Mouse (Mus musculus): ENCODE measurements at regions not wholly inside any gene's neighbourhood (a gene's known extent, or its start where the extent isn't known, plus 50 kb on each side); places are given as distances from the start of the nearest gene placed in this dataset.

- TF ChIP-seq CTCF (IDR thresholded peaks at IDR 0.05; ENCODE audit: control insufficient read depth, insufficient read depth, insufficient read length): peak; percentile 8
- no peak for TF ChIP-seq MYOD1 (IDR thresholded peaks at IDR 0.05; ENCODE audit: control insufficient read depth, insufficient read length, low read depth)
- TF ChIP-seq USF1 (IDR thresholded peaks at IDR 0.05; ENCODE audit: low read depth): no peak
- no peak for TF ChIP-seq MYOG (IDR thresholded peaks at IDR 0.05; ENCODE audit: control insufficient read depth, extremely low read depth, insufficient read length)
- TF ChIP-seq MAX (IDR thresholded peaks at IDR 0.05): no peak
These were observed 455.5 kb upstream of the Tbx3 start for GRCm38 (mm10) chr5:119214937-119215336.
